ENCODE assay signal across 9 mouse cellular contexts in the genomic region with DNA sequence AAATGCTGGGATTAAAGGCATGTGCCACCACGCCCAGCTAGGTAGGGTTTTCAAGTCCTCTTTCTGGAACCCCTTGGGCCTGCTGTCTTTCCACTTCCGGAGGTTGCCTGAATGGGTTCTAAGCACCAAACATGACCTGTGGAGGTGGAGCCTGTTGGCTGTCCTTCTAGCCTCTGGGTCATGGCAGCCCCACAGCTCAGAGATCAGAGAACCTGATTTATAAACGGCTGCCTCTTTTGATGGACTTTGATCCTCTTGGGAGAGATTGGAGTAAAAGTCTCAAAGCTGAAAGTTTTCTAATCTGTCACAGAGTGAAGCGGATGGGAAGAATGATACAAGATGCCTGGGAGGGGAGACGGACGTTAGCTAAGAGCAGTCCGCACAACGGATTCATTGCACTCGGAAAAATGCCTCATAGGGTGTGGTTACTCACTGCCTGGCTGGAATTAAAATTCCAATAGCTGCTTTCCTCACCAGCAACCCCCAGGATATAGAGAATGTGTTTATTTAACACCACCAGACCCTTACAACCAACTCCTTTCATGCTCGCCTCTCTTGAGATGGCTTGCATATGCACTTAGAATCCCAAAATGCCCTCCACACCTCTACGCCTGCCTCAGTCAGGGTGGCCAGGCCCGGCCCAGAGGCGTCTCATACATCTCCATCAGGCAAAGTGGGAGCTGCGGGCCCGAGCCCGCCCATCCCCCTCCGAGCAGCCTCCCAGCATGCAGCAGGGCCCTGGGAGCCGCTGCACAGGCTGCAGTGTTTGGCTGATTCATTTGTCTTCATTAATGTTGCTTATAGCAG.
DNase-seq lines count a peak whose midpoint lies in the region; ATAC-seq lines count a peak whose summit lies in the region.
"Had no signal": no experiment of that assay in that cellular context is flagged by ENCODE, and none has a peak within 500 bp of the region (broad histone marks: within the 10 kb centered on the region; RNA-seq: fewer than 3 reads in every experiment).

No protein-coding gene starts in this region.

- H3K4me3 ChIP-seq in heart, embryonic 12.5 days: no peak overlapping the region
- H3K4me3 ChIP-seq in midbrain, embryonic 13.5 days (replicated peaks): no peak overlapping the region

- DNase-seq in heart, adult 9 months (ENCODE audit: low spot score in 2 of 2): no peak
- peak; percentile 87 for DNase-seq in R1 (ENCODE audit: low read depth, low spot score)
- peak; percentile 46 for DNase-seq in forelimb bud, embryonic 11.5 days (ENCODE audit: low read depth, low spot score)
- DNase-seq in frontal cortex, postnatal 25 days (ENCODE audit: low spot score in 2 of 2): no peak
- DNase-seq in thymus, postnatal 14 days: no peak
- no peak for DNase-seq in testis, postnatal 14 days (ENCODE audit: low spot score)

- no peaks in the 10 kb centered on the region for H3K9me3 ChIP-seq in heart, embryonic 12.5 days (replicated peaks)
- no peaks in the 10 kb centered on the region for H3K9me3 ChIP-seq in midbrain, embryonic 13.5 days

- 54% methylated on average over 18 of the region's 18 CpGs for WGBS in heart, embryonic 12.5 days
- 36% methylated on average over 18 of the region's 18 CpGs for WGBS in midbrain, embryonic 13.5 days

- no peak overlapping the region for H3K27ac ChIP-seq in heart, embryonic 12.5 days (ENCODE audit: poor library complexity, severe bottlenecking)
- H3K27ac ChIP-seq in midbrain, embryonic 13.5 days: peak overlapping the region; percentile 37; the same call in 1 of the 2 replicates
- H3K27ac ChIP-seq: liver, embryonic 14.5 days had no signal

- no peaks in the 10 kb centered on the region for H3K36me3 ChIP-seq in heart, embryonic 12.5 days
- no peaks in the 10 kb centered on the region for H3K36me3 ChIP-seq in midbrain, embryonic 13.5 days

- no peaks in the 10 kb centered on the region for H3K27me3 ChIP-seq in heart, embryonic 12.5 days (replicated peaks)
- H3K27me3 ChIP-seq in midbrain, embryonic 13.5 days: no peaks in the 10 kb centered on the region

- no peak overlapping the region for H3K4me2 ChIP-seq in heart, embryonic 12.5 days
- H3K4me2 ChIP-seq in midbrain, embryonic 13.5 days (replicated peaks): no peak overlapping the region

- ATAC-seq in heart, embryonic 12.5 days (ENCODE audit: insufficient number of reproducible peaks, low FRiP score): 0 out of 2 replicates have a peak, but pooled peaks have one; percentile 61
- ATAC-seq in midbrain, embryonic 13.5 days: peak; percentile 90

- no peak overlapping the region for H3K9ac ChIP-seq in heart, embryonic 12.5 days
- H3K9ac ChIP-seq in midbrain, embryonic 13.5 days (replicated peaks): no peak overlapping the region; the same call in 1 of the 2 replicates
- H3K9ac ChIP-seq: liver, embryonic 14.5 days had no signal

- peaks cover 27% of the 10 kb centered on the region for H3K4me1 ChIP-seq in heart, embryonic 12.5 days (replicated peaks)
- H3K4me1 ChIP-seq in midbrain, embryonic 13.5 days (replicated peaks): peaks cover 32% of the 10 kb centered on the region

Comparison
In these comparisons a context has a peak if more than half of its experiments do, and no peak if none do; other contexts are left out.
1. DNase-seq: peak in R1 (single experiment) and forelimb bud, embryonic 11.5 days (single experiment); none in heart, adult 9 months (0 of 2), frontal cortex, postnatal 25 days (0 of 2), thymus, postnatal 14 days (single experiment) and testis, postnatal 14 days (single experiment).